Mouse (Mus musculus) left cerebral cortex, postnatal 36 days (tissue): Measurements from ENCODE around the gene Gpatch1. TPM values are rescaled to one million over a fixed set of nuclear protein-coding genes. Genes with fewer than 3 reads are reported as not detected.
A peak's percentile ranks its signal among the peaks of the same experiment; 100 is the strongest.

Source experiments
- DNase-seq, 2 experiments: peaks; one replicate each; pipeline ENCODE4 v3.0.0; 2021 to 2022; ENCODE audit warnings: low spot score in 2 of 2, mixed read lengths in 1 of 2
- intact Hi-C: fragments of 180-260 bp; cut with DNase I; formaldehyde crosslinking; loops from one replicate; pipeline ENCODE4 v1.15.1; 2025
- total RNA-seq, 2 experiments: library from RNA; stranded (reverse); gene quantifications; 2 replicates each; pipeline ENCODE4 v1.2.3; 2021

The Gpatch1 gene
- 10 to 100 TPM; 22.2 to 28.9 TPM for total RNA-seq

DNA sequence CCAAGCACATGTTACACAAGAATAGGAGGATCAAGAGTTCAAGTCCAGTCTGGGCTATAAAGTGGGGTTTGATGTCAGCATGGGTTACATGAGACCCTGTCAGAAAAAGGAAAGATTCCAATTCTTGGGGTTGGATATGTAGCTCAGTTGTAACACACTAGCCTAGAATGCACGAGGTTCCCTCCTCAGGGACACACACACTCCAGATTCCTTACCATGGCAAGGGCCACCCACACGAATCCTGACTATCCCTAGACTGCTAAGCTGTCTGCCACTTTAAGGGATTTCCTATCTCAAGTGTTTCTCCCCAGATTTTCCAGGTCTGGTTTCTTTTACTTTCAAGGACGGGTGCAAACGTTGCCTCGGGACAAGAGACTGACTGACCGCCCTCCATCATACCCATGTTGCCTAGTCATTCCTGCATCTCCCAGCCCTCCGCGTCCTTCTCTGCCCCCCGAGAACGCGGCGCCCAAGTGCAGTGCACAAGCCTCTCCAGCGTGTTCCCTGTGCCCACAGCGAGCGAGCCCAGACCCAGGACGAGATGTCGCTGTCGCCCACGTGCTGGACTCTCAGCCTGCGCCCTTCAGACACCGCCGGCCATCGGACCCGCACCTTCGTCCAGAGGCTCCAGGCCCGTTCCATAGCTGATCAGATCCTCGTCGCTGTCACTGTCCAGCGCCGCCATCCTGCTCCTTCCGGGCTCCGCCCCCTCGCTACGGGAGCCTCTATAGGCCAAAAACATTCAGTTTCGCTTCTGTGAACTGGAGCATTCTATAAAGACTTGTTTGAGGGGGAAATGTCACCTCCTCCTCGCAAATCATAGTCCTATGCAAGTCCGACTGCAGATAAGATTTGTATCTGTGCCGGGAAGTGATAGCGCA is at the start of gene Gpatch1:
TSS of gene Gpatch1 (minus strand) at position 712 of the 881 bp plus-strand sequence.
- intact Hi-C loops, result loop anchor here (5.0 kb wide), 1 partner anchor 74 kb away; no protein-coding TSS in a partner anchor
- peak; percentile 96 to 97 for DNase-seq

GRCm38 (mm10) chr7:35365161-35365910 is 47.1 kb upstream of the Gpatch1 start:
- intact Hi-C loops, result no loop called here
- no peak for DNase-seq

DNA sequence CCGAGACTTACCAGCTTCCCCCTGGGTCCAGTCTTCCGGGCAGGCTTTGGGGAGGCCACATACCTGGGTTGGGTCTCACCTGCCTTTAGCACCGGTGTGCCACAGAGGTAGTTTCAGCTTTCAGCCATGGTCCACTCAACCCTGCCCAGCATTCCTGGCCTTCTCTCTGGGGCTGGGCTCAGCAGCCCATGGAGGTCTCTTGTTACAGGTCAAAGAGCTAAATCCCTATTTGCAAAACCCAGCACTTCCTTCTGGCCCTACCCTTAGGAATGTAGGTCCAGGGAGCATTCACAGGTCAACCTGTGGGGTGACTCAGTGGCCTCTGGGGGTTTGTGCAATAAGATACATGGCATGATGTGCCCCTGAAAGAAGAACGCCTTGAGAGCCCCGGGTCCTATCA is 44.6 kb upstream of the Gpatch1 start:
- no peak for DNase-seq
- intact Hi-C loops, result no loop called here

DNA sequence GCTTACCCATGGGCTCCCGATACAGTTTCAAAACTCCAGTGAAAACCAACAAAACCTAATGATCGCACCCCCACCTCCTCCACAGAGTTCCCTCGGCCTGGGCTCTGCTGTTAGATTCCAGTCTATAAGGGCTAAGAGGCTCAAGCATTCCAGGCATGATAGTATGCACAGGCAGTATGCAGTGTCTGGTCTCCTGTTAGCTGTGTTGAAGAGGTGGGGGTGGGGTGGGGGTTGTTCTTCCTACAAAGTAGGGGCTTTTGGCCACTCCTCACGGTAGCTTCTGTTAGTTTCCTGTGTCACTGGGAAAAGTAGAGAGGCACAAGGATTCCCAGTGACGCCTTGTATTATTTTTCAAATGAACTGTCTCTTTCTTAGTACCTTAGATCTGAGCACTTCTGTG is 44.0 kb upstream of the Gpatch1 start:
- DNase-seq, result no peak
- intact Hi-C loops, result no loop called here

- DNase-seq, result no peak
- intact Hi-C loops, result no loop called here
Observed at GRCm38 (mm10) chr7:35357621-35358020, 39.4 kb upstream of the Gpatch1 start.

DNA sequence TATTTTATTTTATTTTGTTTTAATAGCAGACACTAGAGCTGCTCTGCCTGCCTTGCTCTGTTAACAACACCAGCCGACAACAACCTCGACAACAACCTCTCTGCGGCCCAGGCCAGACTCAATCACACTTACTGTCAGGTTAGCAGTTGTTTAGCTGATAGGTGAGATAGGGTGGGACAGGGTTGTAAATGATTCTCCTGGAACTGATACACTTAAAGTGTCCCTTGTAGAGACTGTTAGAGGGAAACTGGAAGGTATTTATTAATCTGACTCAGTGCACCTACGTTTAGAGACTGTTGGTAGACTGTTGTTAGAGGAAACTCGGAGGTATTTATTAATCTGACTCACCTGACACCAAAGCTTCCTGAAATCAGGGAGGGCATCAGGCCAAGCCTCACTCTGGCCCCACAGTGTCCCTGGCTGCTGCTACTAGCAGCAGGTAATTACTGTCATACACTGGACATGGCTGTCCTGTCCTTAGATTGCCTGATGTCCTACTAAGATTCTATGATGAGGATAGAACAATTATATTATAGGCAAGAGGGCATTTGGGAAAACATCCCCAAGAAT is 37.1 kb upstream of the Gpatch1 start:
- DNase-seq, result no peak
- intact Hi-C loops, result no loop called here

DNA sequence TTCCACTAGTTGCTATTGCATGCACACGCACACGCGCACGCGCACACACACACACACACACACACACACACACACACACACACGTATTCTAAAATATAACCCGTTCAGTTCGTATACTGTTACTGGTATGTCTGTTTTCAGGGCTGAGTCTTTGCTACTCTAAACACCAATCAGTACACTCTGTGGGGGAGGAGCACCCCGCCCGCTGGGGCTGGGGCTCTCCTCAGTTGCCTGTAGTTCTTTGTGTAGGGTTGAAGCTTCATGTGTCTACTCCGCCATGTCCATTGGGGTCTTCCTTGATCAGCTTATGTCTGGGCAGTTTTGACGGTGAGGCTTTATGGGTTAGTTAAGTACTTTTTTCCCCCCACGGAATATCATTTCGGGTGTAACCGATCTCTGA is 35.1 kb upstream of the Gpatch1 start:
- intact Hi-C loops, result no loop called here
- no peak for DNase-seq

DNA sequence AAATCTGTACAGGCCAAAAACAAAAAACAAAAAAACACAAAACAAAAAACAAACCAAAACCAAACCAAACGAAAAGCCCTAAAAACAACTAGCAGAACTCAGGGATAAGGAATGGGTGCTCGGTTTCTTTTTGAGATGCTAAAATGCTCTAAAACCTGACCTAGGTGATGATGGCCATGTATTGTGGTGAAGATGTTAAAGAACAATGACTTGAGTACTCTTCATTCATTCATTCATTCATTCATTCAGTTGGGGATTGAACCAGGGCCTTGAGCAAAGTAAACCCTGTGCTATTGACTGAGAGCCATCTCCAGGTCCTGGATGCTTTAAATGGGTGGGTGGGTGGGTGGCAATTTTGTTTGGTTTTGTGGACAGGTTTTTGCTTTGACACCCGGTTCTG is 32.9 kb upstream of the Gpatch1 start:
- intact Hi-C loops, result no loop called here
- no peak for DNase-seq

- intact Hi-C loops, result no loop called here
- DNase-seq, result no peak
Observed at GRCm38 (mm10) chr7:35349886-35350684, 31.8 kb upstream of the Gpatch1 start.

DNA sequence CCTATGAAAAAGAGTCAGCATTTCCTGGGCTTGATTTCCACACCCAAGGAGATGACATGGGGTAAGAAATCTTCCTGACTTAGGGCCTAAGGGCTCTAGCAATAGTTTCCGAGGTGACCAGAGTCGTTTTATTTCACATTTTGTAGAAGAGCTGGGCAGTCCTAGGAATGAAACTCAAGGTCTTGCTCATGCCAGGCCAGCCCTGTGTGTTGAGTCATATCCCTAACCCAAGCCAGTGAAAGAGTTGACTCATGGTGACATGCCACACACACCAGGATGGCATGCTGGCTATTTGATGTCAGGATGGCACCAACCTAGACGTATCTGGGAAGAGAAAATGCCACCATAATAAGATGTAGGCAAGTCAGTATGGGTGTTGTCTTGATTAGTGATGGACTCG is 30.8 kb upstream of the Gpatch1 start:
- no peak for DNase-seq
- intact Hi-C loops, result no loop called here

GRCm38 (mm10) chr7:35347918-35348700 is 29.9 kb upstream of the Gpatch1 start:
- intact Hi-C loops, result no loop called here

GRCm38 (mm10) chr7:35344785-35345330 is 26.6 kb upstream of the Gpatch1 start:
- DNase-seq, result no peak
- intact Hi-C loops, result no loop called here

More at GRCm38 (mm10) chr7:35347918-35348700, 29.9 kb upstream of the Gpatch1 start:
- no peak for DNase-seq

GRCm38 (mm10) chr7:35342498-35342897 is 24.3 kb upstream of the Gpatch1 start:
- intact Hi-C loops, result no loop called here
- peak in 1 of 2 experiments; percentile 9 for DNase-seq

DNA sequence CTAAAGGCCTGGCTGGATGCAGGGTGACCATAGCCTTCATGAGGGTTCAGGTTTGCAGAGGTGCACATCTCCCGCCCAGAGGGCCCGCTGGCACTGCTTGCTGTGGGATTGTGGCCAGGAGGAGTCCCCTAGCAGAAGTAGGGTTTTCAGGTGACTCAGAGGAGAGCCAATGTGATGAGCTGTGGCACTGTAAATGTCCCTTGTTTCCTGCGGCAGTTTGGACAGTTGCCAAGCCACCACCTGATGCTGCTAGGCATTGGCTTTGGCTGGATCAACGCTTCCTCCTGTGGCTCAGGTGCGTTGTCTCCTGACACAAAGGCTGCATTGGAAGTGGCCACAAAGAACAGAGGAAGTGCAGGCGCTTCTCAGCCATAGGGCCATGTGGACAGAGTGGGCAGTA is 23.0 kb upstream of the Gpatch1 start:
- DNase-seq, result no peak
- intact Hi-C loops, result no loop called here

- intact Hi-C loops, result no loop called here
- DNase-seq, result no peak
Observed at GRCm38 (mm10) chr7:35340196-35340595, 22.0 kb upstream of the Gpatch1 start.

DNA sequence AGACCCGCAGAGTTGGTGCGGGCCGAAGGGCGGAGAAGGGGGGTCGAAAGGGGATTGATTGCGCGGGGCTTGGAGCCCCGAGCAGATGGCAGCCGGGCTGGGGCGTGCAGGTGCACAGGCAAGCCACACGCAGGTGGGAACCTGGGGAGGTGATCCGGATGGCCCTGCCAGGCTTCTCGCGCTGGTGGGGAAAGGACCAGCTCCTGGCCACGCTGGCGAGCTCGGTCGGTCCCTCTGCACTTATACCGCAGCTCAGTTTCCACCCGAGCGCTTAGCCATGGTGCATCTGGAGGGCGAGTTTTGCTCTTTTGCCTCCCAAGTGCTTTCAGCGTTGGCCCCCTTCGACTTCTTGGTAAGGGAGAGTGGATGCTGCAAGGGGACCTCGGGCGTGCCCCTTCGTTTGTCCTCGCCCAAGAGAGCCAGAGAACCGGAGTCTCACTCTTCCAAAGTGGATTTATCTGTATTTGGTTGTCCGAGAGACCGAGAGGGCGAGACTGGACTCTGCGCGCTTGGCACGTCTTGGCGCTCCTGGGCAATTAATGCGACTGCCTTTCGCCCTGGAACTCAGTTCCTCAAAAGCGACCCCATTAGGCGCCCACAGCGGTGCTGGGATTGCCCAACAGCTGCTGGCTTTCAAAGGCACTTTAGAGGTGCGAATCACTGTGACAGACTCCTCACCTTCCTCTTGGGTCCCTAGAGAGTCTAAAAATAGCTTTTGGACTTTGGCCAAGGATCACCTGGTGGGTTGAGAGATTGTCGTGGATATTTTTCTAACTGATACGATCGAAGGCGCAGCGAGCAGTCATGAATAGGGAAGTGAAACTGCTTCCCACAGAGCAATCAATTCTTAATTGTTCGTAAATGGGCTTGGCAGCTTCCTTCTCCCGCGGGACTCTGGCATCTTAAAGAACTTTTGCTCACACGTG is 16.6 kb upstream of the Gpatch1 start:
- no peak for DNase-seq
- intact Hi-C loops, result loop anchor here (5.0 to 10.0 kb wide), 2 partner anchors 53 to 220 kb away; partner anchors contain the start of gene Nudt19
